Mouse (Mus musculus) forebrain, embryonic 15.5 days (tissue): ENCODE measurements around the gene Cmtr1. TPM values are rescaled to one million over a fixed set of nuclear protein-coding genes. Genes with fewer than 3 reads are reported as not detected.

Experiments used
- ATAC-seq: fragments of 200-750 bp; cut with Nextera tagmentation; replicated peaks from 2 replicates; pipeline ENCODE4 v1.8.0; 2017; ENCODE audit warnings: mild to moderate bottlenecking, moderate TSS enrichment, moderate library complexity
- H3K27ac ChIP-seq: fragments of 300-500 bp; sonication (generic); replicated peaks from 2 replicates; pipeline ENCODE4 v1.5.1; 2015; ENCODE audit warnings: mild to moderate bottlenecking, inconsistent platforms
- H3K27me3 ChIP-seq: fragments of 300-500 bp; sonication (generic); 2 replicates; pipeline ENCODE4 v1.6.1; 2015; ENCODE audit warnings: inconsistent platforms
- H3K36me3 ChIP-seq: fragments of 300-500 bp; sonication (generic); 2 replicates; pipeline ENCODE4 v1.6.1; 2015; ENCODE audit warnings: mild to moderate bottlenecking, inconsistent platforms
- H3K4me1 ChIP-seq: fragments of 300-500 bp; sonication (generic); 2 replicates; pipeline ENCODE4 v1.6.1; 2015; ENCODE audit warnings: inconsistent platforms
- H3K4me2 ChIP-seq: fragments of 300-500 bp; sonication (generic); replicated peaks from 2 replicates; pipeline ENCODE4 v1.6.1; 2015; ENCODE audit warnings: mild to moderate bottlenecking, inconsistent platforms
- H3K4me3 ChIP-seq: fragments of 300-500 bp; sonication (generic); 2 replicates; pipeline ENCODE4 v1.5.1; 2015; ENCODE audit warnings: mild to moderate bottlenecking, inconsistent platforms
- H3K9ac ChIP-seq: fragments of 300-500 bp; sonication (generic); replicated peaks from 2 replicates; pipeline ENCODE4 v1.6.1; 2015; ENCODE audit warnings: mild to moderate bottlenecking, inconsistent platforms
- H3K9me3 ChIP-seq: fragments of 300-500 bp; sonication (generic); 2 replicates; pipeline ENCODE4 v1.6.1; 2016; ENCODE audit warnings: inconsistent platforms
- WGBS: fragments of 180-500 bp; shearing (Covaris S2); methylation state at CpG from one replicate; pipeline ENCODE4 v1.1.7; 2015; ENCODE audit warnings: mixed read lengths; 5-methylcytosine and 5-hydroxymethylcytosine counted together
- polyA plus RNA-seq: library from polyadenylated mRNA; unstranded; fragments of >200 nt; fragmentation: Nextera tagmentation; extraction: Ambion mirVana; gene quantifications from 2 replicates; pipeline ENCODE4 v1.2.1, GENCODE M21; 2015

The Cmtr1 gene
- polyA plus RNA-seq, 1 experiment from 2014 or later = 144 TPM

GRCm38 (mm10) chr17:29692827-29693226, 32.4 kb downstream of the Cmtr1 start:
- Histone ChIP-seq H3K36me3 (peaks cover 54% of the 10 kb centered on the region), H3K4me2 (no peak overlapping the region), H3K27me3 (no peaks in the 10 kb centered on the region), H3K9me3 (no peaks in the 10 kb centered on the region), H3K9ac (no peak overlapping the region), H3K4me3 (no peak overlapping the region), H3K27ac (no peak overlapping the region), H3K4me1 (peaks cover 1% of the 10 kb centered on the region; the same call in 1 of the 2 replicates)
- WGBS = 97% methylated on average over 2 of the region's 2 CpGs
- ATAC-seq = no peak

- no peaks in the 10 kb centered on the region for H3K9me3 ChIP-seq
- H3K9ac ChIP-seq = no peak overlapping the region
- peaks cover 56% of the 10 kb centered on the region for H3K36me3 ChIP-seq
- 70% methylated on average over 2 of the region's 2 CpGs for WGBS
- H3K4me1 ChIP-seq = no peaks in the 10 kb centered on the region; the same call in 1 of the 2 replicates
- H3K27ac ChIP-seq = no peak overlapping the region
- H3K4me2 ChIP-seq = no peak overlapping the region
- H3K4me3 ChIP-seq = no peak overlapping the region
- no peak for ATAC-seq
- no peaks in the 10 kb centered on the region for H3K27me3 ChIP-seq
Observed at GRCm38 (mm10) chr17:29693571-29693970, 33.2 kb downstream of the Cmtr1 start.

GRCm38 (mm10) chr17:29694516-29694915, 34.1 kb downstream of the Cmtr1 start:
- Histone ChIP-seq H3K27me3 (no peaks in the 10 kb centered on the region), H3K9ac (no peak overlapping the region), H3K4me2 (no peak overlapping the region), H3K4me1 (no peaks in the 10 kb centered on the region), H3K27ac (no peak overlapping the region), H3K9me3 (no peaks in the 10 kb centered on the region), H3K4me3 (no peak overlapping the region), H3K36me3 (peaks cover 59% of the 10 kb centered on the region)
- no peak for ATAC-seq
- WGBS = 79% methylated on average over 4 of the region's 4 CpGs

- 97% methylated on average over 8 of the region's 8 CpGs for WGBS
- no peaks in the 10 kb centered on the region for H3K27me3 ChIP-seq
- H3K4me2 ChIP-seq = no peak overlapping the region
- no peaks in the 10 kb centered on the region for H3K9me3 ChIP-seq
- H3K27ac ChIP-seq = no peak overlapping the region
- peaks cover 51% of the 10 kb centered on the region for H3K36me3 ChIP-seq
- no peak overlapping the region for H3K9ac ChIP-seq
- H3K4me1 ChIP-seq = no peaks in the 10 kb centered on the region
- ATAC-seq = no peak
- no peak overlapping the region for H3K4me3 ChIP-seq
Observed at GRCm38 (mm10) chr17:29696940-29697339, 36.5 kb downstream of the Cmtr1 start.

- Histone ChIP-seq H3K4me3 (no peak overlapping the region), H3K36me3 (peaks cover 51% of the 10 kb centered on the region), H3K27ac (no peak overlapping the region), H3K9ac (no peak overlapping the region), H3K4me1 (peaks cover 11% of the 10 kb centered on the region), H3K27me3 (no peaks in the 10 kb centered on the region), H3K9me3 (no peaks in the 10 kb centered on the region), H3K4me2 (no peak overlapping the region)
- ATAC-seq = no peak
- WGBS = 83% methylated on average over 6 of the region's 6 CpGs
Observed at GRCm38 (mm10) chr17:29698421-29698820, 38.0 kb downstream of the Cmtr1 start.

GRCm38 (mm10) chr17:29700573-29700972, 40.2 kb downstream of the Cmtr1 start:
- H3K4me1 ChIP-seq = peaks cover 26% of the 10 kb centered on the region
- ATAC-seq = no peak
- no peak overlapping the region for H3K4me3 ChIP-seq
- H3K4me2 ChIP-seq = no peak overlapping the region
- peaks cover 38% of the 10 kb centered on the region for H3K36me3 ChIP-seq
- H3K27ac ChIP-seq = no peak overlapping the region
- H3K9ac ChIP-seq = no peak overlapping the region
- no peaks in the 10 kb centered on the region for H3K27me3 ChIP-seq
- no peaks in the 10 kb centered on the region for H3K9me3 ChIP-seq
- WGBS = 94% methylated on average over 7 of the region's 7 CpGs

- H3K36me3 ChIP-seq = peaks cover 20% of the 10 kb centered on the region
- no peak overlapping the region for H3K4me2 ChIP-seq
- H3K27ac ChIP-seq = peak overlapping the region; percentile 78
- H3K4me1 ChIP-seq = peaks cover 52% of the 10 kb centered on the region
- no peak overlapping the region for H3K9ac ChIP-seq
- no peak overlapping the region for H3K4me3 ChIP-seq
- H3K9me3 ChIP-seq = no peaks in the 10 kb centered on the region
- ATAC-seq = peak; percentile 57
- no peaks in the 10 kb centered on the region for H3K27me3 ChIP-seq
- WGBS = 65% methylated on average over 4 of the region's 4 CpGs
Observed at GRCm38 (mm10) chr17:29702938-29703710, 42.7 kb downstream of the Cmtr1 start.

GRCm38 (mm10) chr17:29704781-29705180, 44.4 kb downstream of the Cmtr1 start:
- H3K27ac ChIP-seq = peak overlapping the region; percentile 78; the same call in 1 of the 2 replicates
- H3K4me2 ChIP-seq = no peak overlapping the region
- no peaks in the 10 kb centered on the region for H3K9me3 ChIP-seq
- peaks cover 68% of the 10 kb centered on the region for H3K4me1 ChIP-seq
- H3K27me3 ChIP-seq = no peaks in the 10 kb centered on the region
- WGBS = 22% methylated on average over 3 of the region's 3 CpGs
- peak; percentile 66; the same call in 1 of the 2 replicates for ATAC-seq
- H3K36me3 ChIP-seq = peaks cover 6% of the 10 kb centered on the region
- no peak overlapping the region for H3K9ac ChIP-seq
- no peak overlapping the region for H3K4me3 ChIP-seq

GRCm38 (mm10) chr17:29705881-29706280, 45.5 kb downstream of the Cmtr1 start:
- Histone ChIP-seq H3K27ac (no peak overlapping the region), H3K36me3 (no peaks in the 10 kb centered on the region), H3K4me3 (no peak overlapping the region), H3K27me3 (no peaks in the 10 kb centered on the region), H3K9ac (no peak overlapping the region), H3K4me1 (peaks cover 79% of the 10 kb centered on the region), H3K4me2 (no peak overlapping the region), H3K9me3 (no peaks in the 10 kb centered on the region)
- ATAC-seq = no peak
- 84% methylated on average over 5 of the region's 5 CpGs for WGBS

- Histone ChIP-seq H3K4me3 (no peak overlapping the region), H3K27ac (peak overlapping the region; percentile 34)
- ATAC-seq = peak; percentile 11; the same call in 1 of the 2 replicates
Observed at GRCm38 (mm10) chr17:29706981-29707545, 46.7 kb downstream of the Cmtr1 start.

GRCm38 (mm10) chr17:29708783-29709182, 48.4 kb downstream of the Cmtr1 start:
- Histone ChIP-seq H3K27ac (no peak overlapping the region), H3K4me3 (no peak overlapping the region), H3K9me3 (no peaks in the 10 kb centered on the region), H3K4me1 (peaks cover 90% of the 10 kb centered on the region), H3K27me3 (no peaks in the 10 kb centered on the region), H3K4me2 (no peak overlapping the region), H3K9ac (no peak overlapping the region), H3K36me3 (no peaks in the 10 kb centered on the region)
- WGBS = 85% methylated on average over 5 of the region's 5 CpGs
- ATAC-seq = no peak

More at GRCm38 (mm10) chr17:29706981-29707545, 46.7 kb downstream of the Cmtr1 start:
- H3K9me3 ChIP-seq = no peaks in the 10 kb centered on the region
- H3K4me1 ChIP-seq = peaks cover 90% of the 10 kb centered on the region
- WGBS = 11% methylated on average over 5 of the region's 5 CpGs
- no peak overlapping the region for H3K9ac ChIP-seq
- H3K27me3 ChIP-seq = no peaks in the 10 kb centered on the region
- no peak overlapping the region for H3K4me2 ChIP-seq
- H3K36me3 ChIP-seq = no peaks in the 10 kb centered on the region

GRCm38 (mm10) chr17:29710562-29711044, 50.2 kb downstream of the Cmtr1 start:
- peaks cover 80% of the 10 kb centered on the region for H3K4me1 ChIP-seq

More at GRCm38 (mm10) chr17:29710562-29711044, 50.2 kb downstream of the Cmtr1 start:
- Histone ChIP-seq H3K9me3 (no peaks in the 10 kb centered on the region), H3K27me3 (no peaks in the 10 kb centered on the region), H3K36me3 (no peaks in the 10 kb centered on the region), H3K4me2 (peak overlapping the region; percentile 19), H3K4me3 (no peak overlapping the region), H3K9ac (no peak overlapping the region), H3K27ac (peak overlapping the region; percentile 92)
- peak; percentile 51 for ATAC-seq
- WGBS = 34% methylated on average over 11 of the region's 11 CpGs
